Mouse (Mus musculus) megakaryocyte progenitor cell, adult 5-6 weeks (primary cell): ENCODE data around the gene Rimklb. TPM values are rescaled to one million over a fixed set of nuclear protein-coding genes. Genes with fewer than 3 reads are reported as not detected.
A peak's percentile ranks its signal among the peaks of the same experiment; 100 is the strongest.
"Not testable (repeated sequence)": the region's sequence is repeated elsewhere in the genome, so short reads cannot be mapped to it uniquely, and the experiment has no call there.

Experiments used
- ATAC-seq: replicated peaks from 2 replicates; pipeline ENCODE4 v1.8.0; 2016; ENCODE audit warnings: mild to moderate bottlenecking, moderate TSS enrichment, inconsistent platforms; ENCODE audit not compliant: poor library complexity
- total RNA-seq, 2 experiments: library from RNA; stranded (forward) in 1 of 2; stranded (reverse) in 1 of 2; fragments of 157-497, 149-512 nt in 1 of 2; fragments of 200-1000 nt in 1 of 2; gene quantifications; 2 replicates each; pipeline versions ENCODE4 v1.2.3 to v1.2.4; 2015 to 2017

Rimklb gene
- total RNA-seq, 2 experiments from 2014 or later = not detected

DNA sequence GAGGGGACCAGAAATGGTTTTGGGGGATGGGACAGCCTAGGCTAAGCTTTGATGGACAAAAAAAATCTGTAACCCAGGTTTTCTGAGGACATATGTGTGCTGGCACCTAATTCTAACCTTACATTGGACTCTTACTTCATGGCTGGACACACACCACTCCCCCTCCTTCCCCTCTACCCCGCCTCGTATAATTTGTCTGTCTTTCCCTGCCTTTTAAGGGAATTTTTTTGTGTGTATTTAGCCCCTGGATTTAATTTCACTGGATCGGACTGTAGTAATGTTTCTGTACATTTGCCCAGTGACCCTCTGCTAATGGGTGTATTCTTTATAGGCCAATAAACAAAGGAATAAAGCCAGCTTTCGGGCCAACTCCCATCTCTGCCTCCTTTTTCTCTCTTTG, 6.5 kb upstream of the Rimklb start:
- ATAC-seq = no peak

DNA sequence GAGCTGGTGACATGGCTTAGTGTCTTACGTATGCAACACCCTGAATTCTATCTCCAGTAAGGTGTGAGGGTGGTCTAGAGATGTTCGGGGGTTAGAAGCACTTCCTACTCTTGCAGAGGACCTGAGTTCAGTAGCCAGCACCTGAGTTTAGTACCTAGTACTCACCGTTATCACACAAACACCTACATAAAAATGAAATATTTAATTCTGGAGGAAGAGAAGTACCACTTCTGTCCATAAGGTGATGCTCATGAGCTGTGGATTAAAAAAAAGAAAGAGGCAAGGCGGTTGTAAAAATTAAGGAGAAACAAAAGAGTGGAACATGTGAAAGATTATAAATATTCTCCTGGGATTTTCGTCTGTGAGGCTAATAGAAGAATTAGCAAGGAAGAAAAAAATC, 2.1 kb downstream of the Rimklb start:
- ATAC-seq = peak; percentile 66

DNA sequence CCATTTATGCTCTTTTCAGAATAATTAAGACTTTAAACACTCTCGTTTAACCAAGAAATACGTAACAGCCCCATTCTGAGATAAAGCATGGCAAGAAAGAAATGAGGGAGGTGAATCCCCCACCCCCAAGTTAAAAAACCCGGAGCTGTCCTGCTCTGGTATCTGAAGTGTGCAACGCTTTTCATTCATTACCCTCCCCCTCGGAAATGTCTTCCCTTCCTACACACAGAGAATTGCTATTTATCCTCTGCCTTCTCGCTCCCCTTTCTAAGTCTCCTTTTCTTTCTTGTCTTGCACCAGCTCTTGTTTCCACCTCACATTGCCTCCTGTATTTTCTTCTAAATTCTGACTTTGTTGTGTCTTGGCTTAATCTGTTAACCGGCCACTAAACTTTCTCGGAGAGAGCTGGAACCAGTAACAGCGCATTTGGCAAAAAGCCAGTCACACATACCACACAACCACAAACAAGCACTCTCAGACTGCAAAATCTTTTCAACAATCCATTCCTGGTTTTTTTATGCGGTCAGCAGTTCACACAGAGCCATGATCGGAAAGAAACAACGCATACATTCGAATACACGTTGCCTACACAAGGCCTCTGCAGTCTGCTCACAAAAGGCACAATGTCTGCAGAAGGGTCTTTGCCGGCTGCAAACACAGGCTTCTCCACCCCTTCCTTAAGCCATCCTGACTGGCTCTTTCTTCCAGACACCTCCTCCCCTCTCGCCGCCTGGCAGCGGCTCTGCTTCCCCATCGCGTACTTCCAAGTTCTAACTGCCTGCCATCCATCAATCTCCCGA, 3.3 kb downstream of the Rimklb start:
- no peak; the same call in 1 of the 2 replicates for ATAC-seq

DNA sequence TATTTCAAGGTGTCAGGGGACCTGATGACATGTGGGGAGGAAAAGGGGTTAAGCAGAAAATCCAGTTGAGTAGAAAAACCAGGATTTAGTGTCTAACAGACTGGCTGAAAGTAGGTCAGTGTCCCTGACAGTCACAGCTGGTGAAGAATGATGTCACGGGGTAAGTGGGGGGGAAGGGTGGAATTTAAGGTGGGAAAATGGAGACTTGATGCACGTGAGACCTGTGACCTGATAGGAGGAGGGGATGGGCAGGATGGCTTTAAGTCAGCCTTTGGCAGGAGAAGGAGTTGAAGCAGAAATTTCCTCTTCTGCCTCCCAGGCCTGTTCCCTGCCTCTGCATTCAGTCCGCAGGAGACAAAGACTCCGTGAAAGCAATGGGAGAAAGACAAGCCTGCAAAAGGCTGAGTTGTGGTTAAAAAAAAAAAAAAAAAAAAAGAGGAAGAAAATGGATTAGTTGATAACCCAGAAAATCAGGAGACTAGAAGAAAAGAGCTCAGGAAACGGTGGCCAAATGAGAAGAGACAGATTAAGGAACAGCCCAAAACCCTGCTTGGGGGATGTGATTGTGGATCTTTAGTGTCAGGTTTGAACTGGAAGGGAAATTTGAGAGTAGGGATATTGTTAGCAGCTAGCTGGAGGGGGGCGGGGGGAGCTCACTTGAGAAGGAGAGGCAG, 4.6 kb downstream of the Rimklb start:
- ATAC-seq = no peak

DNA sequence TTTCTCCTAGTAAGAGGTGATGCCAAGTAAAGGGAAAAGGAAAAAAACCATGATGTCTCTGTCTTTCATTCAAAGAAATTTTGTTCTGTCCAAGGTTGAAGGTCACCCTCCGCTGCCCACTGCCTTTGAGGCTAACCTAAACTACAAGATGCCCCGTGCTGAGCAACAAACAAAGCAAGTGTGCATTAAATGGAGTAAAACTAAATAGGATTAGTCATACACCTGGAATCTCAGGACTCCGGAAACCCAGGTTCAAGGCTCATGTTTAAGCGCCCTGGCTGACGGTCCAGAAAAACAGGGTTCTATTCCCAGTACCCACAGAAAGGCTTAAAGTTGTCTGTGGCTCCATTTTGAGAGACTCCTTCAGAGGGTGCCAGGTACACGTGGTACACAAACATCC, 6.1 kb downstream of the Rimklb start:
- ATAC-seq = no peak

DNA sequence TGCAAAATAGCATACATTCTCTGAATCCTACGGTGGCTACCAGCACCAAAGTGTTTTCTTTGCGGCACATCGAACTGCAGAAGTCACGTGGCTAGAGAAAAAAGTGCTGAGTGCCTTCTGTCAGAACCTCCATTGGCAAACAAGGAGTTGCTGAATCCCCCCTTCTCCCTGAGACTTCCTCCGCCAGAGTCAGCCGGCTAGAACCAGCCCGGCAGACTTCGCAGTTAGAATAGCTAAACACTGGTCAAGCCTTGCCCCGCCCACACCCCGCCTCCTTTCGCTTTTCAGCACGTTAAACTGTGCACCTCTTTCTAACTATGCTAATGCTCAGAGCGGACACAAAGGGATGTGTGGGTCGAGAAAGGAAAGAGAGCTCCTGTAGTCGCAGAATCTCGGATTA, 7.0 kb downstream of the Rimklb start:
- peak; percentile 56 for ATAC-seq

DNA sequence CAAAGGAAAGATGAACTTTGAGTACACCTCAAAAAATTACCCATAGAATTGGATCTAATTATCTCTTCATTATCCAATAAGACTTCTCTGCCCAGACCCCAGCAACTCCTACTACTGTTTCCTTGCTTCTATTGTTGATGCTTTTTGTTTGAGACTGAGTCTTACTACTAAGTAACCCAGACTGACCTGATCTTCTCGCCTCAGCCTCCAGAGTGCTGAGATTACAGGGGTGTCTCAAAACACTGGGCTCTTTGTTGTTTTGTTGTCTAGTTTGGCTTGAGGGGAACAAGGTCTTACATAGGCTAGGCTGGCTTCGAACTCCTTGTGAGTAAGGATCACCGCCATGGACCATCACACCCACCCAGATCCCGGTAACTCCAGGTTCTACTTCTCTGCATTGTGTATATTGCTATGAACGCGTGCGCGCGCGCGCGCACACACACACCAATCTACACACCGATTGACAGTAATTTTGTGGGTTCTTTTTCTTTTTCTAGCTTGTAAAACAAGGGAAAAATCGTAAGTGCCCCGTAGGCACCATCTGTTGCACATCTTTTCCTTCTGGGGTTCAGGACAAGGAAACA, 7.5 kb downstream of the Rimklb start:
- ATAC-seq = no peak

DNA sequence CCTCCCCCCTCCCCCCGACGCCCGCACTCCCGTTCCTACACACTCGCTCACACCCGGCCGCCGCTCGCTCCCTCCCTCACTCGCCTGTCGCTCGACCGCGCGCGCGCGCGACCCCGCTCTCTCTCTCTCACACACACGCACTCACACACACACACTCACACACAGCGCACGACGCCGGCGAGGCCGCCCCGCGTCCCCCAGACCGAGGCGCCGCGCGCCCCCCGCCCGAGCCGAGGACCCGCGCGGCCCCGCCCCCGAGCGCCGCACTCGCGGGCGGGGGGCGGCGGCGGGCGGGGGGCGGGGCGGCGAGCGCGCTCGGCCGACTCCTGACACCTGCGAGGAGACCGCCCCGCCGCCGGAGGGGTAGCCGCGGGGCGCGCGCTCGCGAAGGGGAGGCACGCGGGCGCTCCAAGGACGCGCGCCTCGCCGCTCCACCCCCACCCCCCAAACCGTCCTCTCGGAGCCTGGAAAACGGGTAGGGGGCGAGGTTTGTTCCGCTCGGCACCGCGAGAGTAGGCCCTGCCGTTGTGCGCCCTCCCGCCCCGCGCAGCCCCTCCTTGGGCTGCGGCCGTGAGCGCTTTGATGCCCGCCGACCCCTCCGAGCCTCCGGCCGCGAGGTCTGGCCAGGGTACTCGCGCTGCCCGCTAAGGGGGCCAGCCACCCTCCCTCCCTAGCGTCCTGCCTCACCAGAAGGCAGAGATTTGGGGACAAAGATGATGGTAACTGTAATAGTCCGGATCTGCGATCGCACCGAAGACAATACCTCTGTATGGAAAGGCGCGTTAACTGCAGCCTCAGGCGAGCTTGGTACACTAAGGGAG, 12.1 kb downstream of the Rimklb start:
- peak; percentile 32 for ATAC-seq

DNA sequence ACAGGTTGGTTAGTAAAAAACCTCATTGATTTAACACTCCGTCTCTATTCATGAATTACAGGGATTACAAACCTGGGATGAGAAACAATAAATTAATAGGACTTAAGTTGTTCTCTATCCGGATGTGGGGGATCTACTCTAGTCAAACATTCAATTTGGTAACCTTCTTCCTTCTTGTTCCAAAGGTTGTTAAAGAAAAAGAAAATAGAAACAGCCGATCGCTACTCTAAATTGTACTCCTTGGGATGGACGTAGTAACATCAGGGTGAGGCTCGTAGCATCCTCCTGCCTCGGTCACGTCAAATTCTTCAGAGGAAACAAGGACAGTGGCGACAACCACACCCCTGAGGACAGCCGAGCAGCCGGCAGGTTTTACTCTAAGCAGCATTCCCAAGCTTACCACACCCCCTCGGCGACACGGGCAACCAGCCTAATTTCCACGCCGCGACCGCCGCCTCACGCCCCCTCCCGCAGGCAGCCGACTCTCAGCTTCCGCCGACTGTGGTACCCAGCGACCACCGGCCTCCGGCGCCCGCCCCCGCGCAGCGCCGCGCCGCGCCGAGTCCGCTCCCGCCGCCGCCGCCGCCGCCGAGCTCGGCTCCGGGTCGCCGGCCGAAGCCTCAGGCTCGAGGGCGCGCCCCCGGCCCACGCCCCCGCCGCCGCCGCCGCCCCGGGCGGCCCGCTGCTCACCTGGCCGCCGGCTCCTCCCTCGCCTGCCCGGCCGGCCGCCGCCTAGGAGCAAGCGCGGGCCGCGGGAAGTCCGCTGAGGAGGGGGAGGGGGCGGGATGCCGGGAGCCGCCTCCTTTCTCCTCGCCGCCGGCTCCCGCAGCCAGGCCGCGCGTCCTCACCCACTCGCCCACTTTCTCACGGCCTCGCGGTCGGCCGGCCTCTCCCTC, 12.9 kb downstream of the Rimklb start:
- peak; percentile 37 for ATAC-seq

DNA sequence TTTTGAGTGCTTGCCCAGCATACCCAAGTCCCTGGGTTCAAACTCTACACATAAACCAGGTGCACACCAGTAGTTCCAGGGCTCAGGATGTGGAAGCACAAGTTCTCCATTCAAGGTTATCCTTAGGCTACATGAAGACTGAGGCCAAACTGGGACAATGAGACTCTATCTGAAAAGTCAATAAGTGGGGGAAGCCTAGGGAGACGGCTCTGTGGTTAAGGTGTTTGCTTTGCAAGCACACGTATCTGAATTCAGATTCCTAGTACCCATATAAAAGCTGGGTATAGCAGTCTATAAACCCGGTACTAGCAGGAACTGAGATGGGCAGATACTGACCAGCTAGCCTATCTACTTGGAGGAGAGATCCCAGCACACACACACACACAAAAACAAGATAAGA, 20.5 kb downstream of the Rimklb start:
- ATAC-seq = no peak

DNA sequence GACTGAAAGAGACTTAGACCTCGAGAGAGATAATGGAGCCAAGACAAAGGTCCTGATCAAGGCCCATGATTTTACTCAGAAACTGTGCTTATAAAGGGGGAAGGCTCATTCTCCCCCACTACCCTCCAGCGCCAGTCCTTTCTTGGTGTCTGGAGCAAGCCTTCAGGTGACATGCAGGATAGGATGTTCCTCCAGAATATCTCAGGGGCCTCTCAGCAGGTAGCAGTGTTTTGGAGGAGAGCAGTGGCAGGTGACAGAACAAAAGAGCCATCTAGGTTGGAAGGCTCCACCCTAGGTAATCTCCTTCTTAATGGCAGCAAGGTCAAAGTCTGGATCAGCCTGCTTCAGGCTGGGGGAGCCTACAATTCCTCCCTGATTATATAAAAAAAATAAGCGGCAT, 27.1 kb downstream of the Rimklb start:
- ATAC-seq = not testable (repeated sequence)

DNA sequence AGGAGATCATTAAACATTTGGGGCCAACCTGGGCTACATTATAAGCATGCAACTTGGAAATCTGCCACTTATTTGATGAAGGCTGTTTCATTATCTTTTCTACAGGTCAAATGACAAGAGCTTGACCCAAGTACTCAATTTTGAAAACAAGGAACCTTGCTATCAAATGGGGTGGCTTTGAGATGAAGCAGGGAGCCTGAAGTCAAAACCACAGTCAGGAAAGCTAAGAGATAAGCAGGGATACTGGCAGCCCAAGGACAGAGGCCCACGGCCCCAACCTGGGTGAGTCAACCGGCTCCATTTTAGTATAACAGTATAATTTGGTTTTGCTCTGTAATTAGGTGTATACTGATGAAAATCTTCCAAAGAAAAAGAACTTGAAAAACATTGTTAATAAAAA, 28.3 kb downstream of the Rimklb start:
- ATAC-seq = no peak

DNA sequence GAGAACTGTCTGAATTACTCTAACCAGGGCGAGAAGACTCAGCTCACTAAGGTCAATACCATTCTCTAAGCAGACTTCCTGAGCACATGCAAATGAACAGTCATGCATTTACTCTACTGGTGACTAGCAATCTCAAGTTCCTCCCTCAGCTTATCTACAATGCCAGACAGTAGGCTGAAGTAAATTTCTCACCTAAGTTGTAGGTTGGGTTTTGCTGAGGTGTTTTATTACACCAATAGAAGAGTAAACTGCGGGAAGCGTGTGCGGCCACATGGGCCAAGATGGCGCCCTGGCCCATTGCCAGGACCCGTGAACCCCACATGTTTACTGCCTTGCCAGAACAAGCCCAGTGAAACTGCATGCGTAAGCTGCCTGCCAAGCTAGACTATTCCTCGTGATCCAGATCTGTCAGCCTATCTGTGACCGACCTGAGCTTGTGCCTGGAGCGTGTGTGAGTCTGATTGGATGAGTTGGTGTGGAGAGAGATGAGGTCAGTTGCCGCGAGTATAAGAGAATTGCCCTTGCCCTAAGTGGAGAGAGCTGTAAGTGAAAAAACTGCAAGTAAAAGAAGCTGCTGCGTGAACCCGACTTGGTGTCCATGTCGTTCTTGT, 29.4 kb downstream of the Rimklb start:
- peak; percentile 63 for ATAC-seq

DNA sequence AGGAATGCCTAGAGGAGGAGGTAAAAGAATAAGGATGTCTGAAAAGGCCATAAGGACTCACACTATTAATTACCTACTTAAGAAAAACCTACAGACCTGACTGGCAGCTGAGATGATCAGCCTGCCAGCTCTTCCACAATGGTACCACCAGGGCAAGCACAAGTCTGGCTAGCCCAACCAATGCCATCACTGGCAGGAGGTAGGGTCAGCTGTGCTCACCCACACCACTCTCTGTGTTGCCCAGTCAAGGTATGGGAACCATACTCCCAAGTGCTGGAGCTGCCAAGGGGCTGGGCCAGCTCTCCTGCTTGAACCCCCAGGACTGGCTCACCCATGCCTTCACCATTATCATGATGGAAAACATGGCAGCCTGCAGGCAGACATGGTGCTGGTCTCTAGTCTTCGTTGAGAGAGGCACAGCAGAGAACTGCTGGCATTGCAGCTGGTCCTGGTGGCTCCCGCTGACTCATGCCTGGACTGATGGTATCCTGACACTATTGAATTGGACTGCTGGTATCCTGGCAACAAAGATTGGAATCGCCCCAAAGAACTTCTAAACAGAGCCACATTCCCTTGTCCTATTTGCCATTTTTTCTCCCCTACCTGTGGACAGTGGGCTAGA, 32.4 kb downstream of the Rimklb start:
- ATAC-seq = no peak

DNA sequence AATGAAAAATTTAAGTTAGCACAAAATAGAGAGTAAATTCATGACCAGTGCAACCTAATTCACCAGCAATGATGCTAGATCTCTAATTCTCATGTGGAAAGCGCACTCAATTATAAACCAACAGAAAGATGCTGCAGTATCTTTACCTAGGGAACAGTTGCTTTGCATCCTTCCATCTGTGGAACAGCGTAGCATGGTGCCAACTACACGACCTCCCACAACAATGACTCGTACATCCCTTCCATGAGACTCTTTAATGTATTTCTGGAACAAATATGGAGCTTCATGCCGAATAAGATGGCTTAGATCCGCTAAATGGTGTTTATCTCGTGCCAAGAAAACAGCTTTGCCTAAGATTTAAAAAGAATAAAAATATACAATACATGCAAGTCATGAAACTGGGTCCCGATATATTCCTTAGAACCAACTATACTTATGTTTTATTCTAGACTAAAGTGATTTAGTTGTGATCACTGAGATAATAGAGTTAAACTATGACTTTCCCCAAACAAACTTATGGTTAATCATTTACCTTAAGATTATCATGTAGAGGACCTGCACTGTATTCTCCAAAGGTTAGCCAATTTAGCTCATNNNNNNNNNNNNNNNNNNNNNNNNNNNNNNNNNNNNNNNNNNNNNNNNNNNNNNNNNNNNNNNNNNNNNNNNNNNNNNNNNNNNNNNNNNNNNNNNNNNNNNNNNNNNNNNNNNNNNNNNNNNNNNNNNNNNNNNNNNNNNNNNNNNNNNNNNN, 39.4 kb downstream of the Rimklb start:
- no peak for ATAC-seq

DNA sequence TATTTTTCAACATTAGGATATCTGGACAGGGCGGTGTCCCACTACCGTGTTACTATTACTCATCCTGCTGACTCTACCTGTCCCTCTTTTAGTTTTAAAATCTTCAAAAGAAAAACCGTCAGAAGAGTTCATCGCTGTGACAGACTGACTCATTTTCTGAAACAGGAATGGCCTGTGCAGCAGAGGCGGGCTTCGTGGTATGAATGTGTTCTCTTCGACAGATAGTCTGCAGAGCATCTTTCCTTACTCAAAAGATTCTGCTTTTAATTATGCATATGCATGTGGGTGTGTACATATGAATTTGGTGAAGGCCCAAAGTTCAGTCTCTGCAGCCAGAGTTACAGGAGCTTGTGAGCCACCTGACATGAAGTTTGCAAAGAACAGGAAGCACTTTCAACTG, 50.7 kb downstream of the Rimklb start:
- ATAC-seq = no peak

DNA sequence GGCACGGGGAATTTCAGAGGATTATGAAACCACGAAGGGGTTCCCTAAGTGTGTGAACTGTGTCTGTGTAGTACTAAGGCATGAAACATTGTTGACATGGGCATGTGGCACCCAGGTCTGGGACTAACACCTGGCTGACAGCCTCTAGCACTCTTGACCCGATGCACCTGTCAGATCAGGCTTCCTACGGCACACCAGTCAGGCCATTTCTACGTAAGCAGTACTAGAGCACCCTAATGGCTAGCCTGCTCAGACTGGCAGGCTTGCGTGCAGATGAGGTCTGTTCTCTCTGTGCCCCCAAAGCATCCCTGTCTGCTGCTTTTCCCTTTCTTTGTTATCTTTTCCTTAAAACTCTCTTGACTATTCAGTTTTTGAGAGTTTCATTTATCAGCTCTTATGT, 53.3 kb downstream of the Rimklb start:
- ATAC-seq = no peak

DNA sequence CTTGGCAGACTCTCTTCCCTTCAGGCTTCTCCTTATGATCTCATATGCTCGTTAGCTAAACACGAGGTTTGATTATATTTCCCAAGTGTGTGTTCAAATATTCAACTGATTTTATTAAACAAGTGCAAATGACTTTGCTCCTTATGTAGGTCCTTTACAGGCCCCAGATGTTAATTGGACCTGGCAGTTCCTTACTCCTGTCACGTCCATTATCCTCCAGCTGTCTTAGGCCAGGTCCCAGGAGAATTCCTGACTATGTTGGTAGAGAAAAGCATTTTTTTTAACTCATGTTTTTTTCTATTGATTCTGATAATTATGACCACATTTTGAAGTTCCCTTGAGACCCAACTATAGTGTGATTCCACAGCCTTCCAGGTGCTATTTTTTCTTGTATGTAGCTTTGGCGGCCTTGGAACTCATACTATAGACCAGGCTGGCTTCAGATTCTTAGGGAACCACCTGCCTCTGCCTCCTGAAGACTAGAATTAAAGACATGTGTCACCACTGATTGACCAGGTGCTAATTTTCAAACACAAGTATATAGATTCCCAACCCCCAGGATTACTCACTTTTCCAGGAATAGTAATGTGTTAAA, 57.8 kb downstream of the Rimklb start:
- ATAC-seq = no peak
